Mouse (Mus musculus) right cerebral cortex, postnatal 25 days (tissue): Measurements from ENCODE around the gene Ehd1.
"Not testable (repeated sequence)": the region's sequence is repeated elsewhere in the genome, so short reads cannot be mapped to it uniquely, and the experiment has no call there.

Experiments used
- DNase-seq: peaks from one replicate; pipeline ENCODE4 v3.0.0; 2022

The Ehd1 gene

GRCm38 (mm10) chr19:6304787-6305516 is 28.4 kb downstream of the Ehd1 start:
- peak; percentile 73 for DNase-seq

- DNase-seq: no peak
These were observed 29.1 kb downstream of the Ehd1 start for GRCm38 (mm10) chr19:6305517-6306115.

- peak; percentile 43 for DNase-seq
These were observed 29.6 kb downstream of the Ehd1 start, which contains the start of gene Cdc42bpg for GRCm38 (mm10) chr19:6306137-6306551. Gene Cdc42bpg (plus strand): TSS chr19:6306456.

GRCm38 (mm10) chr19:6306586-6306985 is 30.1 kb downstream of the Ehd1 start:
- peak; percentile 36 for DNase-seq

GRCm38 (mm10) chr19:6307733-6308531 is 31.4 kb downstream of the Ehd1 start:
- DNase-seq: no peak

GRCm38 (mm10) chr19:6310181-6310580 is 33.7 kb downstream of the Ehd1 start:
- no peak for DNase-seq

- not testable (repeated sequence) for DNase-seq
These were observed 35.3 kb downstream of the Ehd1 start for GRCm38 (mm10) chr19:6311783-6312182.

GRCm38 (mm10) chr19:6313796-6314195 is 37.3 kb downstream of the Ehd1 start:
- no peak for DNase-seq

GRCm38 (mm10) chr19:6314513-6314912 is 38.0 kb downstream of the Ehd1 start:
- no peak for DNase-seq

- DNase-seq: no peak
These were observed 39.0 kb downstream of the Ehd1 start for GRCm38 (mm10) chr19:6315573-6315972.

GRCm38 (mm10) chr19:6318145-6318544 is 41.6 kb downstream of the Ehd1 start:
- DNase-seq: no peak

- DNase-seq: no peak
These were observed 44.8 kb downstream of the Ehd1 start for GRCm38 (mm10) chr19:6321358-6321757.

GRCm38 (mm10) chr19:6321786-6322621 is 45.5 kb downstream of the Ehd1 start:
- no peak for DNase-seq

GRCm38 (mm10) chr19:6324751-6325150 is 48.2 kb downstream of the Ehd1 start:
- no peak for DNase-seq

GRCm38 (mm10) chr19:6331178-6331577 is 54.7 kb downstream of the Ehd1 start:
- no peak for DNase-seq

GRCm38 (mm10) chr19:6331719-6332516 is 55.4 kb downstream of the Ehd1 start:
- DNase-seq: peak; percentile 39

- DNase-seq: no peak
These were observed 57.5 kb downstream of the Ehd1 start for GRCm38 (mm10) chr19:6333761-6334595.

GRCm38 (mm10) chr19:6334673-6335457 is 58.3 kb downstream of the Ehd1 start, which contains the start of gene Men1:
Gene Men1 (plus strand): TSS chr19:6334979.
- DNase-seq: peak; percentile 96

GRCm38 (mm10) chr19:6335458-6335827 is 58.9 kb downstream of the Ehd1 start:
- DNase-seq: no peak

GRCm38 (mm10) chr19:6336920-6337319 is 60.4 kb downstream of the Ehd1 start:
- no peak for DNase-seq
